Mouse (Mus musculus): ENCODE results near the gene Vav2. TPM values are rescaled to one million over a fixed set of nuclear protein-coding genes. Genes with fewer than 3 reads are reported as not detected.

Gene Vav2
- polyA plus RNA-seq, 1 experiment from 2014 or later: 8.8 TPM

GRCm38 (mm10) chr2:27401544-27401943 lies 25.3 kb downstream of the Vav2 start:
- 92% methylated on average over 2 of the region's 2 CpGs for WGBS
- no peak overlapping the region for H3K9ac ChIP-seq

GRCm38 (mm10) chr2:27400083-27400482 lies 26.8 kb downstream of the Vav2 start:
- peaks cover 7% of the 10 kb centered on the region; the same call in 1 of the 2 replicates for H3K36me3 ChIP-seq (ENCODE audit: poor library complexity, severe bottlenecking)
- peaks cover 37% of the 10 kb centered on the region for H3K4me1 ChIP-seq
- ATAC-seq: no peak
- H3K27ac ChIP-seq: no peak overlapping the region
- no peak overlapping the region for H3K4me2 ChIP-seq
- H3K27me3 ChIP-seq: no peaks in the 10 kb centered on the region
- WGBS: 100% methylated on average over 2 of the region's 2 CpGs
- no peaks in the 10 kb centered on the region for H3K9me3 ChIP-seq (replicated peaks)
- no peak overlapping the region for H3K9ac ChIP-seq
- H3K4me3 ChIP-seq: no peak overlapping the region

More at GRCm38 (mm10) chr2:27401544-27401943, 25.3 kb downstream of the Vav2 start:
- no peak for ATAC-seq
- Histone ChIP-seq H3K36me3 (ENCODE audit: poor library complexity, severe bottlenecking) (peaks cover 7% of the 10 kb centered on the region; the same call in 1 of the 2 replicates), H3K27ac (no peak overlapping the region), H3K4me3 (no peak overlapping the region), H3K9me3 (replicated peaks) (no peaks in the 10 kb centered on the region), H3K4me2 (no peak overlapping the region), H3K27me3 (no peaks in the 10 kb centered on the region), H3K4me1 (peaks cover 30% of the 10 kb centered on the region)

- 60% methylated on average over 17 of the region's 17 CpGs for WGBS
- Histone ChIP-seq H3K27me3 (no peaks in the 10 kb centered on the region), H3K9ac (no peak overlapping the region), H3K4me1 (peaks cover 45% of the 10 kb centered on the region), H3K4me2 (no peak overlapping the region), H3K36me3 (ENCODE audit: poor library complexity, severe bottlenecking) (peaks cover 7% of the 10 kb centered on the region; the same call in 1 of the 2 replicates), H3K27ac (peak overlapping the region; percentile 41; the same call in 1 of the 2 replicates), H3K4me3 (no peak overlapping the region), H3K9me3 (replicated peaks) (no peaks in the 10 kb centered on the region)
- no peak for ATAC-seq
These were observed 30.0 kb downstream of the Vav2 start for GRCm38 (mm10) chr2:27396656-27397440.

GRCm38 (mm10) chr2:27394158-27394832 lies 32.5 kb downstream of the Vav2 start:
- 42% methylated on average over 10 of the region's 10 CpGs for WGBS
- H3K27ac ChIP-seq: no peak overlapping the region
- H3K4me3 ChIP-seq: no peak overlapping the region
- no peaks in the 10 kb centered on the region for H3K9me3 ChIP-seq (replicated peaks)
- ATAC-seq: no peak; the same call in 1 of the 2 replicates
- peaks cover 4% of the 10 kb centered on the region; the same call in 1 of the 2 replicates for H3K36me3 ChIP-seq (ENCODE audit: poor library complexity, severe bottlenecking)
- no peak overlapping the region for H3K4me2 ChIP-seq
- H3K4me1 ChIP-seq: peaks cover 69% of the 10 kb centered on the region
- no peaks in the 10 kb centered on the region for H3K27me3 ChIP-seq
- no peak overlapping the region for H3K9ac ChIP-seq

GRCm38 (mm10) chr2:27392278-27392677 lies 34.6 kb downstream of the Vav2 start:
- H3K9me3 ChIP-seq (replicated peaks): peaks cover 1% of the 10 kb centered on the region
- no peaks in the 10 kb centered on the region for H3K27me3 ChIP-seq
- H3K27ac ChIP-seq: no peak overlapping the region
- H3K9ac ChIP-seq: no peak overlapping the region
- H3K4me1 ChIP-seq: peaks cover 68% of the 10 kb centered on the region
- no peak for ATAC-seq
- no peaks in the 10 kb centered on the region for H3K36me3 ChIP-seq (ENCODE audit: poor library complexity, severe bottlenecking)
- H3K4me2 ChIP-seq: no peak overlapping the region
- 26% methylated on average over 5 of the region's 5 CpGs for WGBS
- no peak overlapping the region for H3K4me3 ChIP-seq

- 67% methylated on average over 4 of the region's 4 CpGs for WGBS
- H3K4me2 ChIP-seq: no peak overlapping the region
- peaks cover 54% of the 10 kb centered on the region for H3K4me1 ChIP-seq
- peaks cover 7% of the 10 kb centered on the region; the same call in 1 of the 2 replicates for H3K36me3 ChIP-seq (ENCODE audit: poor library complexity, severe bottlenecking)
- no peaks in the 10 kb centered on the region for H3K27me3 ChIP-seq
- no peak for ATAC-seq
- H3K4me3 ChIP-seq: no peak overlapping the region
- no peak overlapping the region for H3K27ac ChIP-seq
- peak overlapping the region; percentile 26; the same call in 1 of the 2 replicates for H3K9ac ChIP-seq
- H3K9me3 ChIP-seq (replicated peaks): peaks cover 4% of the 10 kb centered on the region
These were observed 36.1 kb downstream of the Vav2 start for GRCm38 (mm10) chr2:27390775-27391174.

GRCm38 (mm10) chr2:27390325-27390724 lies 36.5 kb downstream of the Vav2 start:
- 64% methylated on average over 8 of the region's 8 CpGs for WGBS
- H3K4me3 ChIP-seq: no peak overlapping the region
- no peak overlapping the region for H3K27ac ChIP-seq
- peaks cover 4% of the 10 kb centered on the region for H3K9me3 ChIP-seq (replicated peaks)
- H3K36me3 ChIP-seq (ENCODE audit: poor library complexity, severe bottlenecking): peaks cover 9% of the 10 kb centered on the region; the same call in 1 of the 2 replicates
- no peaks in the 10 kb centered on the region for H3K27me3 ChIP-seq
- H3K4me1 ChIP-seq: peaks cover 49% of the 10 kb centered on the region
- no peak overlapping the region for H3K4me2 ChIP-seq
- H3K9ac ChIP-seq: no peak overlapping the region
- ATAC-seq: no peak

- ATAC-seq: peak; percentile 22; the same call in 1 of the 2 replicates
- H3K9ac ChIP-seq: no peak overlapping the region
- H3K36me3 ChIP-seq (ENCODE audit: poor library complexity, severe bottlenecking): peaks cover 11% of the 10 kb centered on the region; the same call in 1 of the 2 replicates
- WGBS: 24% methylated on average over 14 of the region's 14 CpGs
- no peak overlapping the region for H3K27ac ChIP-seq
- peaks cover 41% of the 10 kb centered on the region for H3K4me1 ChIP-seq
- no peak overlapping the region for H3K4me3 ChIP-seq
- no peaks in the 10 kb centered on the region for H3K27me3 ChIP-seq
- H3K4me2 ChIP-seq: no peak overlapping the region
- H3K9me3 ChIP-seq (replicated peaks): peaks cover 4% of the 10 kb centered on the region
These were observed 37.3 kb downstream of the Vav2 start for GRCm38 (mm10) chr2:27389272-27390162.

- Histone ChIP-seq H3K4me2 (no peak overlapping the region), H3K36me3 (ENCODE audit: poor library complexity, severe bottlenecking) (peaks cover 16% of the 10 kb centered on the region; the same call in 1 of the 2 replicates), H3K27ac (no peak overlapping the region), H3K27me3 (no peaks in the 10 kb centered on the region), H3K9me3 (replicated peaks) (peaks cover 4% of the 10 kb centered on the region), H3K4me1 (peaks cover 30% of the 10 kb centered on the region), H3K9ac (no peak overlapping the region), H3K4me3 (no peak overlapping the region)
- 100% methylated on average over 1 of the region's 1 CpGs for WGBS
- ATAC-seq: no peak
These were observed 39.6 kb downstream of the Vav2 start for GRCm38 (mm10) chr2:27387209-27387608.

GRCm38 (mm10) chr2:27381698-27382097 lies 45.1 kb downstream of the Vav2 start:
- Histone ChIP-seq H3K27ac (no peak overlapping the region), H3K9ac (no peak overlapping the region), H3K27me3 (no peaks in the 10 kb centered on the region), H3K4me3 (no peak overlapping the region), H3K4me1 (peaks cover 20% of the 10 kb centered on the region), H3K36me3 (ENCODE audit: poor library complexity, severe bottlenecking) (peaks cover 13% of the 10 kb centered on the region; the same call in 1 of the 2 replicates), H3K9me3 (replicated peaks) (no peaks in the 10 kb centered on the region), H3K4me2 (no peak overlapping the region)
- 81% methylated on average over 4 of the region's 4 CpGs for WGBS
- no peak for ATAC-seq

GRCm38 (mm10) chr2:27381254-27381653 lies 45.6 kb downstream of the Vav2 start:
- H3K9me3 ChIP-seq (replicated peaks): no peaks in the 10 kb centered on the region
- no peak overlapping the region for H3K9ac ChIP-seq
- no peak overlapping the region for H3K4me3 ChIP-seq
- no peak overlapping the region for H3K27ac ChIP-seq
- no peak overlapping the region for H3K4me2 ChIP-seq
- H3K4me1 ChIP-seq: peaks cover 24% of the 10 kb centered on the region
- 95% methylated on average over 3 of the region's 3 CpGs for WGBS
- H3K36me3 ChIP-seq (ENCODE audit: poor library complexity, severe bottlenecking): peaks cover 13% of the 10 kb centered on the region; the same call in 1 of the 2 replicates
- ATAC-seq: no peak
- H3K27me3 ChIP-seq: no peaks in the 10 kb centered on the region

Measured in forebrain, embryonic 13.5 days (tissue).